Mouse (Mus musculus) lung, adult 2 months (tissue): ENCODE results near the gene Il12rb1. TPM values are rescaled to one million over a fixed set of nuclear protein-coding genes. Genes with fewer than 3 reads are reported as not detected.

ENCODE experiments used
- DNase-seq: peaks from one replicate; pipeline ENCODE4 v3.0.0; 2022
- H3K4me1 ChIP-seq: fragments of 200-500 bp; 2 replicates; pipeline ENCODE4 v1.6.1; 2011; ENCODE audit warnings: low read length; ENCODE audit not compliant: control insufficient read depth, insufficient read depth
- H3K4me3 ChIP-seq: fragments of 200-500 bp; replicated peaks from 2 replicates; pipeline ENCODE3; 2011; ENCODE audit warnings: low read depth, mild to moderate bottlenecking, control low read depth, low read length; ENCODE audit errors: extremely low read depth
- CTCF ChIP-seq: fragments of 200-500 bp; IDR thresholded peaks from 2 replicates; pipeline ENCODE4 v1.5.1; 2011; ENCODE audit warnings: mild to moderate bottlenecking, low read length, control low read depth; ENCODE audit not compliant: insufficient read depth
- POLR2A ChIP-seq: fragments of 200-500 bp; IDR thresholded peaks from 2 replicates; pipeline ENCODE4 v1.6.1; 2011; ENCODE audit warnings: low read depth, mild to moderate bottlenecking, control low read depth, low read length, borderline replicate concordance; ENCODE audit errors: extremely low read depth
- WGBS: fragments of 180-500 bp; shearing (Covaris S2); methylation state at CpG from one replicate; pipeline ENCODE4 v1.1.7; 2018; 5-methylcytosine and 5-hydroxymethylcytosine counted together
- polyA plus RNA-seq: library from polyadenylated mRNA; depleted of rRNA; stranded (reverse); fragments of >200 nt; gene quantifications from 2 replicates; pipeline ENCODE4 v1.2.3, GENCODE M21; 2012

The Il12rb1 gene
- polyA plus RNA-seq, 1 experiment: 0.86 TPM

GRCm38 (mm10) chr8:70772075-70772474, 36.2 kb upstream of the Il12rb1 start:
- TF ChIP-seq POLR2A: no peak
- TF ChIP-seq CTCF: no peak
- WGBS: 91% methylated on average over 13 of the region's 13 CpGs
- Histone ChIP-seq H3K4me1 (peaks cover 5% of the 10 kb centered on the region), H3K4me3 (no peak overlapping the region)
- DNase-seq: no peak

DNA sequence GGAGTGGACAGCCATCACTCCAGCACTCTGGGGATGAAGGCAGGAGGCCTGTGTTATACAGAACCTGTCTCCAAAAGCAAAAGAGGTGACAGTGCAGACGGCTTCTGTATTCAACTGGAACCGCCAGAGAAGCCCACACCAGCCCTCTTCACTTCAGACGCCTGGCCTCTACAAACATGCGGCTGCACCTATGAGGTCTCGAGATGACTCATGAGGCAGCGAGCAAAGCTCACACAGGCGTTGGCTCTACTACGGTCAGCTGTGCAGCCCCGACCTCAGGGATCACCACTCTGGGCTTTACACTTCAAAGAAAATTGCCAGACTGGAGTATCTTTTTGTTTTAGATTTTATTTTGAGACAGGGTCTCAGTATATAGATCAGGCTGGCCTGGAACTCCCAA, 35.4 kb upstream of the Il12rb1 start:
- H3K4me1 ChIP-seq: peaks cover 8% of the 10 kb centered on the region
- no peak for DNase-seq
- TF ChIP-seq CTCF: no peak
- TF ChIP-seq POLR2A: no peak
- no peak overlapping the region for H3K4me3 ChIP-seq
- 64% methylated on average over 9 of the region's 9 CpGs for WGBS

GRCm38 (mm10) chr8:70773410-70773809, 34.8 kb upstream of the Il12rb1 start:
- 59% methylated on average over 5 of the region's 5 CpGs for WGBS
- TF ChIP-seq CTCF: no peak
- TF ChIP-seq POLR2A: no peak
- H3K4me1 ChIP-seq: peaks cover 8% of the 10 kb centered on the region
- H3K4me3 ChIP-seq: no peak overlapping the region
- no peak for DNase-seq

DNA sequence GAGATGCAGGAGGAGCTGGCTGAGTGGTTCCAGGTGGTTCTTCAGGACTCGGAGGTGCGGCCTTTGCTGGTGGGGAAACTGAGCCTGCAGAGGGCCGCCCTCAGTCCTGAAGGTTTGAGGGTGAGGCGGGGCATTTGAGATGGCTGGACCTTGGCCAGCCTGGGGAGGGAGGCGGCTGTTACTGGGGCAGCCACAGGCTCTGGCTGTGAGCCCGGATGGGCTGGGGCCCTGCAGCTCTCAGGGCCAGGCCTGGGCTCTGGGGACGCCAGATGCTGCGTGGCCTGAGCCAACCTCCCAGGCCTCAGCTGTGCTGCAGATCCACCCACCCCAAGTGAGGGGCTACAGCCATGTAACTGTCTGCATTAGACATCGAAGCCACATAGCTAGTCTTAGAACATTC, 34.4 kb upstream of the Il12rb1 start:
- peak; percentile 70 for DNase-seq

GRCm38 (mm10) chr8:70774740-70775139, 33.5 kb upstream of the Il12rb1 start:
- H3K4me1 ChIP-seq: peaks cover 8% of the 10 kb centered on the region; the same call in 1 of the 2 replicates
- DNase-seq: no peak
- no peak overlapping the region for H3K4me3 ChIP-seq
- 91% methylated on average over 18 of the region's 18 CpGs for WGBS
- TF ChIP-seq POLR2A: no peak
- no peak for TF ChIP-seq CTCF

More for the DNA sequence above, 34.4 kb upstream of the Il12rb1 start:
- TF ChIP-seq POLR2A: no peak
- TF ChIP-seq CTCF: no peak
- WGBS: 23% methylated on average over 9 of the region's 9 CpGs
- peaks cover 8% of the 10 kb centered on the region for H3K4me1 ChIP-seq
- H3K4me3 ChIP-seq: no peak overlapping the region

GRCm38 (mm10) chr8:70775227-70775626, 33.0 kb upstream of the Il12rb1 start:
- H3K4me1 ChIP-seq: peaks cover 8% of the 10 kb centered on the region; the same call in 1 of the 2 replicates
- H3K4me3 ChIP-seq: no peak overlapping the region
- WGBS: 87% methylated on average over 5 of the region's 5 CpGs
- DNase-seq: no peak
- TF ChIP-seq CTCF (no peak), POLR2A (no peak)

GRCm38 (mm10) chr8:70775851-70776495, 32.3 kb upstream of the Il12rb1 start:
- no peak for DNase-seq
- WGBS: 2% methylated on average over 34 of the region's 34 CpGs

GRCm38 (mm10) chr8:70776496-70777444, 31.5 kb upstream of the Il12rb1 start, which contains the start of gene Pik3r2:
Pik3r2 (minus strand) TSS chr8:70776713.
- Histone ChIP-seq H3K4me1 (peaks cover 8% of the 10 kb centered on the region; the same call in 1 of the 2 replicates), H3K4me3 (peak within 1 kb of the TSS; percentile 86)
- TF ChIP-seq CTCF (no peak), POLR2A (peak; percentile 77; the same call in 1 of the 2 replicates)
- WGBS: under 1% methylated on average over 93 of the region's 94 CpGs
- DNase-seq: peak; percentile 97

More at GRCm38 (mm10) chr8:70775851-70776495, 32.3 kb upstream of the Il12rb1 start:
- H3K4me3 ChIP-seq: peak overlapping the region; percentile 83
- no peak for TF ChIP-seq POLR2A
- TF ChIP-seq CTCF: no peak
- H3K4me1 ChIP-seq: peaks cover 8% of the 10 kb centered on the region; the same call in 1 of the 2 replicates

GRCm38 (mm10) chr8:70780093-70780492, 28.2 kb upstream of the Il12rb1 start:
- WGBS: 73% methylated on average over 11 of the region's 11 CpGs

More at GRCm38 (mm10) chr8:70780093-70780492, 28.2 kb upstream of the Il12rb1 start:
- TF ChIP-seq CTCF (no peak), POLR2A (no peak)
- no peak for DNase-seq
- Histone ChIP-seq H3K4me1 (0 out of 2 replicates have a peak, but pooled peaks cover 3% of the 10 kb centered on the region), H3K4me3 (no peak overlapping the region)
